Mouse (Mus musculus): Measurements from ENCODE around the gene Gm49368.

DNA sequence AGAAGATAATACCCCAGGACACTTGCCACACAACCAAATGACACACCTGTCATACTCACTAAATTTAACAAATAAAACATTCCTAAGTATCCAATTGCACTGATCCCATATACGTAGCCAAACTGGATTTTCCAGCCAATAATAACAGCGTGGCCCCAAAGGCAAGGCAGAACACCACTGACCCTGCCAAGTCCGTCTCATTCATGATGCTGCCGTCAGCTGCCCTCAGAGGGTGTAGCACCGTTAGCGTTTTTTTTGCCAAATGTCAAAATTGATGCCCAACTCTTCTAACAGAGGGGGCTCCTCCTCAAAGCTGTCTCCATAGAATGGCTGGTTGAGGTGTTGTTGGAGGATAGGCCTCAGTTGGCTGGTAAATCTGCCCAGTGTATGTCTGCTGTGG lies 45.8 kb upstream of the Gm49368 start:
- TF ChIP-seq CTCF (conservative IDR thresholded peaks at IDR 0.05; ENCODE audit: insufficient read depth, insufficient read length, low read depth, low read length) = no peak
- TF ChIP-seq POLR2A (IDR thresholded peaks at IDR 0.05; ENCODE audit: low read depth, low read length) = no peak

All from kidney, adult 2 months (tissue).